Mouse (Mus musculus) forebrain, embryonic 13.5 days (tissue): ENCODE measurements around the gene Pigb. TPM values are rescaled to one million over a fixed set of nuclear protein-coding genes. Genes with fewer than 3 reads are reported as not detected.

Experiments used
- ATAC-seq: fragments of 200-750 bp; cut with Nextera tagmentation; 2 replicates; pipeline ENCODE4 v1.8.0; 2017
- H3K27ac ChIP-seq: fragments of 300-500 bp; sonication (generic); 2 replicates; pipeline ENCODE4 v1.5.1; 2015; ENCODE audit warnings: inconsistent platforms, mild to moderate bottlenecking, moderate library complexity
- H3K27me3 ChIP-seq: fragments of 300-500 bp; sonication (generic); 2 replicates; pipeline ENCODE4 v1.6.1; 2015; ENCODE audit warnings: mild to moderate bottlenecking, inconsistent platforms
- H3K36me3 ChIP-seq: fragments of 300-500 bp; sonication (generic); 2 replicates; pipeline ENCODE4 v1.6.1; 2015; ENCODE audit warnings: mild to moderate bottlenecking, inconsistent platforms; ENCODE audit not compliant: poor library complexity, severe bottlenecking
- H3K4me1 ChIP-seq: fragments of 300-500 bp; sonication (generic); 2 replicates; pipeline ENCODE4 v1.6.1; 2015; ENCODE audit warnings: inconsistent platforms
- H3K4me2 ChIP-seq: fragments of 300-500 bp; sonication (generic); 2 replicates; pipeline ENCODE4 v1.6.1; 2015; ENCODE audit warnings: inconsistent platforms, mild to moderate bottlenecking, moderate library complexity
- H3K4me3 ChIP-seq: fragments of 300-500 bp; sonication (generic); 2 replicates; pipeline ENCODE4 v1.5.1; 2015; ENCODE audit warnings: mild to moderate bottlenecking, inconsistent platforms
- H3K9ac ChIP-seq: fragments of 300-500 bp; sonication (generic); 2 replicates; pipeline ENCODE4 v1.6.1; 2015; ENCODE audit warnings: mild to moderate bottlenecking, inconsistent platforms
- H3K9me3 ChIP-seq: fragments of 300-500 bp; sonication (generic); replicated peaks from 2 replicates; pipeline ENCODE4 v1.6.1; 2016; ENCODE audit warnings: inconsistent platforms
- WGBS: fragments of 180-500 bp; shearing (Covaris S2); methylation state at CpG from one replicate; pipeline ENCODE4 v1.1.7; 2015; 5-methylcytosine and 5-hydroxymethylcytosine counted together
- polyA plus RNA-seq: library from polyadenylated mRNA; unstranded; fragments of >200 nt; fragmentation: Nextera tagmentation; extraction: Ambion mirVana; gene quantifications from 2 replicates; pipeline ENCODE4 v1.2.1, GENCODE M21; 2015

The Pigb gene
- polyA plus RNA-seq, 1 experiment from 2014 or later, result 8.4 TPM

GRCm38 (mm10) chr9:72985250-72986220, 54.6 kb downstream of the Pigb start, which contains the start of the genes Ccpg1os and Ccpg1:
Ccpg1os (minus strand) TSS chr9:72985382.
Ccpg1 (plus strand) TSS chr9:72985429.
- Histone ChIP-seq H3K36me3 (no peaks in the 10 kb centered on the region), H3K9ac (peak within 1 kb of the TSS; percentile 86), H3K27ac (peak within 1 kb of the TSS; percentile 86), H3K9me3 (no peaks in the 10 kb centered on the region), H3K4me2 (peak within 1 kb of the TSS; percentile 89), H3K27me3 (no peaks in the 10 kb centered on the region), H3K4me1 (peaks cover 19% of the 10 kb centered on the region), H3K4me3 (peak within 1 kb of the TSS; percentile 93)
- WGBS, result under 1% methylated on average over 87 of the region's 88 CpGs
- ATAC-seq, result peak; percentile 100

- no peaks in the 10 kb centered on the region for H3K27me3 ChIP-seq
- H3K27ac ChIP-seq, result no peak overlapping the region
- WGBS, result 67% methylated on average over 2 of the region's 2 CpGs
- peaks cover 19% of the 10 kb centered on the region for H3K4me1 ChIP-seq
- no peaks in the 10 kb centered on the region for H3K9me3 ChIP-seq
- H3K4me3 ChIP-seq, result no peak overlapping the region
- no peak overlapping the region for H3K4me2 ChIP-seq
- ATAC-seq, result no peak
- no peaks in the 10 kb centered on the region for H3K36me3 ChIP-seq
- no peak overlapping the region for H3K9ac ChIP-seq
Observed at GRCm38 (mm10) chr9:72983066-72983465, 57.1 kb downstream of the Pigb start.

GRCm38 (mm10) chr9:72975242-72975641, 64.9 kb downstream of the Pigb start:
- no peak overlapping the region for H3K27ac ChIP-seq
- no peak overlapping the region for H3K9ac ChIP-seq
- no peaks in the 10 kb centered on the region for H3K36me3 ChIP-seq
- ATAC-seq, result no peak
- H3K4me2 ChIP-seq, result no peak overlapping the region
- no peak overlapping the region for H3K4me3 ChIP-seq
- no peaks in the 10 kb centered on the region for H3K27me3 ChIP-seq
- H3K9me3 ChIP-seq, result no peaks in the 10 kb centered on the region
- 93% methylated on average over 1 of the region's 1 CpGs for WGBS
- no peaks in the 10 kb centered on the region for H3K4me1 ChIP-seq

- Histone ChIP-seq H3K4me1 (no peaks in the 10 kb centered on the region), H3K9me3 (no peaks in the 10 kb centered on the region), H3K4me3 (no peak overlapping the region), H3K27me3 (no peaks in the 10 kb centered on the region), H3K9ac (no peak overlapping the region), H3K4me2 (no peak overlapping the region), H3K36me3 (no peaks in the 10 kb centered on the region), H3K27ac (no peak overlapping the region)
- 84% methylated on average over 5 of the region's 5 CpGs for WGBS
- ATAC-seq, result no peak
Observed at GRCm38 (mm10) chr9:72974734-72975133, 65.4 kb downstream of the Pigb start.

GRCm38 (mm10) chr9:72972984-72973383, 67.2 kb downstream of the Pigb start:
- no peak overlapping the region for H3K4me2 ChIP-seq
- no peak overlapping the region for H3K9ac ChIP-seq
- H3K9me3 ChIP-seq, result no peaks in the 10 kb centered on the region
- H3K27me3 ChIP-seq, result no peaks in the 10 kb centered on the region
- H3K4me1 ChIP-seq, result 0 out of 2 replicates have a peak, but pooled peaks cover 4% of the 10 kb centered on the region
- H3K36me3 ChIP-seq, result no peaks in the 10 kb centered on the region
- no peak overlapping the region for H3K4me3 ChIP-seq
- ATAC-seq, result no peak
- no peak overlapping the region for H3K27ac ChIP-seq

- H3K4me2 ChIP-seq, result no peak overlapping the region
- no peak overlapping the region for H3K4me3 ChIP-seq
- no peaks in the 10 kb centered on the region for H3K27me3 ChIP-seq
- H3K27ac ChIP-seq, result no peak overlapping the region
- no peaks in the 10 kb centered on the region for H3K36me3 ChIP-seq
- ATAC-seq, result no peak
- no peak overlapping the region for H3K9ac ChIP-seq
- 0 out of 2 replicates have a peak, but pooled peaks cover 5% of the 10 kb centered on the region for H3K4me1 ChIP-seq
- H3K9me3 ChIP-seq, result no peaks in the 10 kb centered on the region
- WGBS, result 85% methylated on average over 5 of the region's 5 CpGs
Observed at GRCm38 (mm10) chr9:72972435-72972834, 67.7 kb downstream of the Pigb start.

GRCm38 (mm10) chr9:72969874-72970273, 70.3 kb downstream of the Pigb start:
- Histone ChIP-seq H3K9me3 (no peaks in the 10 kb centered on the region), H3K27me3 (no peaks in the 10 kb centered on the region), H3K4me3 (no peak overlapping the region), H3K27ac (no peak overlapping the region), H3K4me2 (no peak overlapping the region), H3K9ac (no peak overlapping the region), H3K4me1 (0 out of 2 replicates have a peak, but pooled peaks cover 5% of the 10 kb centered on the region), H3K36me3 (no peaks in the 10 kb centered on the region)
- ATAC-seq, result no peak
- WGBS, result 76% methylated on average over 7 of the region's 7 CpGs

- peak; percentile 93 for ATAC-seq
- Histone ChIP-seq H3K36me3 (no peaks in the 10 kb centered on the region), H3K9me3 (no peaks in the 10 kb centered on the region), H3K4me1 (0 out of 2 replicates have a peak, but pooled peaks cover 5% of the 10 kb centered on the region), H3K27ac (peak overlapping the region; percentile 31; the same call in 1 of the 2 replicates), H3K9ac (no peak overlapping the region), H3K4me3 (no peak overlapping the region), H3K4me2 (peak overlapping the region; percentile 25; the same call in 1 of the 2 replicates), H3K27me3 (no peaks in the 10 kb centered on the region)
- 28% methylated on average over 11 of the region's 11 CpGs for WGBS
Observed at GRCm38 (mm10) chr9:72968349-72969061, 71.7 kb downstream of the Pigb start.

GRCm38 (mm10) chr9:72961959-72962358, 78.2 kb downstream of the Pigb start:
- 85% methylated on average over 15 of the region's 15 CpGs for WGBS
- H3K36me3 ChIP-seq, result no peaks in the 10 kb centered on the region
- peaks cover 11% of the 10 kb centered on the region for H3K4me1 ChIP-seq
- no peak overlapping the region for H3K4me3 ChIP-seq
- H3K9me3 ChIP-seq, result no peaks in the 10 kb centered on the region
- ATAC-seq, result no peak
- no peak overlapping the region for H3K27ac ChIP-seq
- H3K4me2 ChIP-seq, result no peak overlapping the region
- H3K27me3 ChIP-seq, result no peaks in the 10 kb centered on the region
- no peak overlapping the region for H3K9ac ChIP-seq

GRCm38 (mm10) chr9:72961346-72961745, 78.8 kb downstream of the Pigb start:
- H3K36me3 ChIP-seq, result no peaks in the 10 kb centered on the region
- no peak for ATAC-seq

GRCm38 (mm10) chr9:72958521-72959450, 81.4 kb downstream of the Pigb start, which contains the start of the genes Dyx1c1 and Gm44503:
Dyx1c1 (plus strand) TSS chr9:72958785.
Gm44503 (plus strand) TSS chr9:72958852.
- Histone ChIP-seq H3K4me1 (peaks cover 11% of the 10 kb centered on the region), H3K36me3 (no peaks in the 10 kb centered on the region), H3K4me2 (peak within 1 kb of the TSS; percentile 71), H3K4me3 (peak within 1 kb of the TSS; percentile 64), H3K27ac (peak within 1 kb of the TSS; percentile 35; the same call in 1 of the 2 replicates), H3K9ac (peak within 1 kb of the TSS; percentile 73), H3K27me3 (no peaks in the 10 kb centered on the region), H3K9me3 (no peaks in the 10 kb centered on the region)
- 2% methylated on average over 43 of the region's 43 CpGs for WGBS
- ATAC-seq, result peak; percentile 96

More at GRCm38 (mm10) chr9:72961346-72961745, 78.8 kb downstream of the Pigb start:
- WGBS, result 78% methylated on average over 8 of the region's 8 CpGs
- H3K27ac ChIP-seq, result no peak overlapping the region
- no peaks in the 10 kb centered on the region for H3K9me3 ChIP-seq
- H3K9ac ChIP-seq, result no peak overlapping the region
- H3K4me2 ChIP-seq, result no peak overlapping the region
- no peak overlapping the region for H3K4me3 ChIP-seq
- H3K27me3 ChIP-seq, result no peaks in the 10 kb centered on the region
- H3K4me1 ChIP-seq, result peaks cover 11% of the 10 kb centered on the region
